Mouse (Mus musculus): Measurements from ENCODE around the gene Defa20.
"Not testable (repeated sequence)": the region's sequence is repeated elsewhere in the genome, so short reads cannot be mapped to it uniquely, and the experiment has no call there.

Gene Defa20

GRCm38 (mm10) chr8:21508958-21509357 lies at the start of gene Defa20:
Gene Defa20, plus strand, starts transcription at chr8:21509258.
- DNase-seq (ENCODE audit: low read depth): not testable (repeated sequence)

GRCm38 (mm10) chr8:21528732-21529131 lies 19.7 kb downstream of the Defa20 start, which contains the start of gene Defa32:
Gene Defa32, plus strand, starts transcription at chr8:21529032.
- not testable (repeated sequence) for DNase-seq (ENCODE audit: low read depth)

Measured in c-Kit-positive CD71-negative TER-119-negative erythroid progenitor cells, embryonic 14.5 days (primary cell).